Mouse (Mus musculus) CH12.LX (cell line): ENCODE results near the gene Adamts16. TPM values are rescaled to one million over a fixed set of nuclear protein-coding genes. Genes with fewer than 3 reads are reported as not detected.

Source experiments
- DNase-seq: peaks from one replicate; pipeline ENCODE4 v3.0.0-alpha.2; 2013; ENCODE audit errors: extremely low read depth
- H3K27ac ChIP-seq: 2 replicates; pipeline ENCODE4 v1.5.1; 2012; ENCODE audit warnings: low read depth, mild to moderate bottlenecking, control low read depth, moderate library complexity; ENCODE audit not compliant: insufficient read depth
- H3K27me3 ChIP-seq: replicated peaks from 2 replicates; pipeline ENCODE3; 2012; ENCODE audit warnings: inconsistent platforms
- H3K36me3 ChIP-seq, 2 experiments: replicated peaks in 1 of 2; 2 replicates each; pipeline versions ENCODE3 to v1.6.1; 2012; ENCODE audit warnings: inconsistent platforms in 1 of 2, low read length in 1 of 2, mild to moderate bottlenecking in 1 of 2, mixed read lengths in 1 of 2, moderate library complexity in 1 of 2; ENCODE audit not compliant: control insufficient read depth in 1 of 2, insufficient read depth in 1 of 2
- H3K4me1 ChIP-seq, 2 experiments: 2 replicates each; pipeline ENCODE4 v1.6.1; 2012; ENCODE audit warnings: inconsistent platforms in 1 of 2, moderate library complexity in 1 of 2; ENCODE audit not compliant: insufficient read depth in 2 of 2, control insufficient read depth in 1 of 2
- H3K4me2 ChIP-seq: 2 replicates; pipeline ENCODE4 v1.6.1; 2012; ENCODE audit warnings: low read depth, mild to moderate bottlenecking, control low read depth; ENCODE audit not compliant: poor library complexity, insufficient read depth, severe bottlenecking
- H3K4me3 ChIP-seq, 3 experiments: fragments of 150-350 bp in 1 of 3; sonication (generic) in 1 of 3; replicated peaks in 1 of 3; 2 replicates each; pipeline versions ENCODE3 to v1.5.1; 2011 to 2012; ENCODE audit warnings: low read depth in 2 of 3, low read length in 2 of 3, mild to moderate bottlenecking in 2 of 3, moderate library complexity in 2 of 3, control low read depth in 1 of 3, improper control_type of control experiment in 1 of 3, inconsistent platforms in 1 of 3, mixed read lengths in 1 of 3; ENCODE audit not compliant: poor library complexity in 1 of 3
- H3K79me2 ChIP-seq: replicated peaks from 2 replicates; pipeline ENCODE4 v1.6.1; 2012; ENCODE audit warnings: mild to moderate bottlenecking, moderate library complexity; ENCODE audit not compliant: control insufficient read depth, poor library complexity, insufficient read depth, severe bottlenecking; ENCODE audit errors: extremely low read depth
- H3K9ac ChIP-seq: 2 replicates; pipeline ENCODE4 v1.6.1; 2012; ENCODE audit warnings: low read depth, mild to moderate bottlenecking, control low read depth, moderate library complexity; ENCODE audit not compliant: insufficient read depth
- H3K9me3 ChIP-seq: replicated peaks from 2 replicates; pipeline ENCODE3; 2012; ENCODE audit warnings: low read length, inconsistent platforms, mixed read lengths
- CTCF ChIP-seq, 2 experiments: IDR thresholded peaks in 1 of 2; conservative IDR thresholded peaks in 1 of 2; 2 replicates each; pipeline ENCODE4 v1.5.1; 2011 to 2012; ENCODE audit warnings: low read depth in 2 of 2, low read length in 2 of 2, improper control_type of control experiment in 1 of 2, inconsistent platforms in 1 of 2, mild to moderate bottlenecking in 1 of 2, moderate library complexity in 1 of 2
- E2F4 ChIP-seq: IDR thresholded peaks from 2 replicates; pipeline ENCODE4 v1.6.1; 2011; ENCODE audit warnings: low read depth, low read length, improper control_type of control experiment; ENCODE audit not compliant: insufficient replicate concordance
- GABPA ChIP-seq: IDR thresholded peaks from 2 replicates; pipeline ENCODE4 v1.6.1; 2012; ENCODE audit warnings: low read depth, low read length, improper control_type of control experiment, inconsistent platforms; ENCODE audit not compliant: insufficient replicate concordance
- HCFC1 ChIP-seq: IDR thresholded peaks from 2 replicates; pipeline ENCODE4 v1.6.1; 2012; ENCODE audit warnings: low read depth, mild to moderate bottlenecking, inconsistent platforms, low read length, improper control_type of control experiment
- JUN ChIP-seq: IDR thresholded peaks from 2 replicates; pipeline ENCODE4 v1.6.1; 2011; ENCODE audit warnings: low read depth, mild to moderate bottlenecking, low read length, improper control_type of control experiment, moderate library complexity; ENCODE audit not compliant: insufficient read depth
- KAT2A ChIP-seq: IDR thresholded peaks from 2 replicates; pipeline ENCODE4 v1.6.1; 2012; ENCODE audit warnings: low read length, improper control_type of control experiment, inconsistent platforms; ENCODE audit not compliant: insufficient replicate concordance
- MAZ ChIP-seq: IDR thresholded peaks from 2 replicates; pipeline ENCODE4 v1.6.1; 2012; ENCODE audit warnings: low read depth, mild to moderate bottlenecking, inconsistent platforms, low read length, improper control_type of control experiment, moderate library complexity
- MEF2A ChIP-seq: IDR thresholded peaks from 2 replicates; pipeline ENCODE4 v1.6.1; 2014; ENCODE audit warnings: low read depth, mild to moderate bottlenecking, inconsistent platforms, low read length, improper control_type of control experiment, borderline replicate concordance
- MXI1 ChIP-seq: IDR thresholded peaks from 2 replicates; pipeline ENCODE4 v1.6.1; 2011; ENCODE audit warnings: mild to moderate bottlenecking, low read depth, low read length, improper control_type of control experiment
- NELFE ChIP-seq: IDR thresholded peaks from 2 replicates; pipeline ENCODE4 v1.6.1; 2011; ENCODE audit warnings: low read depth, low read length, improper control_type of control experiment
- POLR2A ChIP-seq: IDR thresholded peaks from 2 replicates; pipeline ENCODE4 v1.6.1; 2011; ENCODE audit warnings: low read depth, mild to moderate bottlenecking, improper control_type of control experiment, low read length
- POLR2AphosphoS2 ChIP-seq: IDR thresholded peaks from 2 replicates; pipeline ENCODE4 v1.6.1; 2011; ENCODE audit warnings: low read depth, low read length, improper control_type of control experiment
- SIN3A ChIP-seq: IDR thresholded peaks from 2 replicates; pipeline ENCODE4 v1.6.1; 2012; ENCODE audit warnings: low read length, improper control_type of control experiment, inconsistent platforms
- USF1 ChIP-seq: IDR thresholded peaks from 2 replicates; pipeline ENCODE4 v1.6.1; 2014; ENCODE audit warnings: low read depth, mild to moderate bottlenecking, inconsistent platforms, low read length, improper control_type of control experiment
- dilution Hi-C: fragments of 300-500 bp; cut with MboI; formaldehyde crosslinking; loops from 2 replicates; pipeline ENCODE4 v1.14.3; 2020; ENCODE audit warnings: low sequenced_read_pairs; ENCODE audit not compliant: extremely low pct_unique_long_range_greater_than_20kb, extremely low pct_ligation_motif_present
- in situ Hi-C: fragments of 300-500 bp; cut with MboI; formaldehyde crosslinking; loops from 3 replicates; pipeline ENCODE4 v1.14.3; 2019; ENCODE audit warnings: low sequenced_read_pairs, low pct_ligation_motif_present, low pct_unique_long_range_greater_than_20kb, mixed read lengths
- polyA plus RNA-seq: library from polyadenylated mRNA; unstranded; fragments of >175 nt; gene quantifications from 2 replicates; pipeline ENCODE4 v1.2.1, GENCODE M21; 2012; ENCODE audit warnings: low read depth; ENCODE audit not compliant: insufficient read length
- total RNA-seq, 2 experiments: library from RNA; depleted of rRNA; stranded (reverse); fragments of 300-350 nt in 1 of 2; fragments of >200 nt in 1 of 2; gene quantifications; 2 replicates each; pipeline ENCODE4 v1.2.3; 2012 to 2014

The Adamts16 gene
- total and polyA plus RNA-seq, 3 experiments = not detected

DNA sequence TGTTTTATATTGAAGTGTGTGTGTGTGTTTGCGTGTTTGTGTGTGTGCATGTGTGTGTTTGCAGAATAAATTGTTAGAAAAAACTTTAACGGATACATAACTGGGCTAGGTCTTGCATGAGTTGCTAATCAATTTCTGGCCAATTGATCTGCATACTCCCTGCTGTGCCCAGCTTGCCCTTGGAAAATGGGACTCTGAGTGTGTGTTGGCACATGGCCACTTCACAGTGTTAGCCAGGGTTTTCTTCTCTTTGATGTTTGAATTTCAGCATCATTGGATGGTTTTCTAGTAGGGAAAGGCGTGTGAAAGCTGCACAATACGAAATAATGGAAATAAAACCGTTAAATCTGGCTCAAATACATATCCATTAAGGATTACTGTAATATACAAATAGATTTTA lies 24.3 kb upstream of the Adamts16 start:
- Histone ChIP-seq H3K4me3 (no peak overlapping the region), H3K9ac (no peak overlapping the region), H3K4me1 (no peaks in the 10 kb centered on the region), H3K4me2 (no peak overlapping the region), H3K36me3 (no peaks in the 10 kb centered on the region), H3K79me2 (no peaks in the 10 kb centered on the region), H3K9me3 (no peaks in the 10 kb centered on the region), H3K27ac (no peak overlapping the region), H3K27me3 (no peaks in the 10 kb centered on the region)
- DNase-seq = no peak
- in situ Hi-C loops = no loop called here
- dilution Hi-C loops = no loop called here
- TF ChIP-seq MXI1 = no peak
- no peak for TF ChIP-seq USF1
- no peak for TF ChIP-seq HCFC1
- no peak for TF ChIP-seq CTCF (conservative IDR thresholded peaks at IDR 0.05 in 1 of 2, IDR thresholded peaks at IDR 0.05 in 1 of 2; ENCODE audit: low read depth in 2 of 2, low read length in 2 of 2)
- TF ChIP-seq KAT2A = no peak
- no peak for TF ChIP-seq POLR2A
- no peak for TF ChIP-seq MEF2A
- no peak for TF ChIP-seq POLR2AphosphoS2
- no peak for TF ChIP-seq MAZ

DNA sequence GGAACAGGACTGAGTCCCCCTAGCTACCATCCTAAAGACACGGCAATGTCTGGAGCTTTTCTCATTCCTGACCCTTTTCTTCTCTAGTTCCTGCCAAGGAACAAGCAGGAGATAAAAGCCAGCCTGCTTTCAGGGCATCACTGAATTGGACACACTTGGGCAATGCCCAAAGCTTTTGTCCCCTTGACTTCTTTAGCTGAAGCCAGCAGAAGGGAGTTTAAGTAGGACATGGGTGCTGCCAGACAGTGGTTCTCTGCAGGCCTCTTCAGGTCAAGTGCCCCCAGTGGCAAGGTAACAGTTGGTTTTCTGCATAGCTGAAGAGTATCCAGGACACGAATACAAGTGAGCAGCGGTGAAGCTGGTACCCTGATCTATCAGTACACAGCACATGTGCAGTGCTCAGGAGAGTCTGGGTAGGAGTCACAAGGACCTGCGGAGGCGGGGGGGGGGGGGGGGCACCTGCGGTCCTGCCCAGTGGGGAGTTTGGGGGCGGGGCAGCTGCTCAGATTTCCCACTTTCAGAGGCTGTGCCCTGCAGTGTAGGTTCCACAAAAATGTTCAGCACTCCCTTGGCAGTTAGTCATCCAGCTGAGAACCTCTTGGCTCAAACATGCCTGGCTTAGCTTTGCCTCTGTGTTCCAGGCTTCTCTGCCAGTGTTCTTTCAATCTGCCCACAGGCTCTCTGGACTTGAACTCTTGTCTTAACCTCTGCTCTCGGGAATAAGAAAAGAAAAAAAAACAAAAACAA lies 20.7 kb upstream of the Adamts16 start:
- Histone ChIP-seq H3K27me3 (no peaks in the 10 kb centered on the region), H3K4me1 (no peaks in the 10 kb centered on the region), H3K79me2 (no peaks in the 10 kb centered on the region), H3K4me3 (no peak overlapping the region), H3K9me3 (no peaks in the 10 kb centered on the region), H3K36me3 (no peaks in the 10 kb centered on the region), H3K27ac (no peak overlapping the region)
- dilution Hi-C loops = no loop called here
- no peak for DNase-seq
- TF ChIP-seq GABPA (no peak), POLR2A (no peak), NELFE (no peak), HCFC1 (no peak), E2F4 (no peak), SIN3A (no peak), JUN (no peak)
- TF ChIP-seq, all 38 proteins: peak for 0
- H3K4me2 ChIP-seq = no peak overlapping the region
- in situ Hi-C loops = no loop called here
- no peak overlapping the region for H3K9ac ChIP-seq
